Mouse (Mus musculus) retina, embryonic 14.5 days (tissue): Measurements from ENCODE around the gene Rassf9.

Source experiments
- DNase-seq: peaks from one replicate; pipeline ENCODE4 v3.0.0-alpha.2; 2015; ENCODE audit warnings: low spot score

Rassf9 gene

DNA sequence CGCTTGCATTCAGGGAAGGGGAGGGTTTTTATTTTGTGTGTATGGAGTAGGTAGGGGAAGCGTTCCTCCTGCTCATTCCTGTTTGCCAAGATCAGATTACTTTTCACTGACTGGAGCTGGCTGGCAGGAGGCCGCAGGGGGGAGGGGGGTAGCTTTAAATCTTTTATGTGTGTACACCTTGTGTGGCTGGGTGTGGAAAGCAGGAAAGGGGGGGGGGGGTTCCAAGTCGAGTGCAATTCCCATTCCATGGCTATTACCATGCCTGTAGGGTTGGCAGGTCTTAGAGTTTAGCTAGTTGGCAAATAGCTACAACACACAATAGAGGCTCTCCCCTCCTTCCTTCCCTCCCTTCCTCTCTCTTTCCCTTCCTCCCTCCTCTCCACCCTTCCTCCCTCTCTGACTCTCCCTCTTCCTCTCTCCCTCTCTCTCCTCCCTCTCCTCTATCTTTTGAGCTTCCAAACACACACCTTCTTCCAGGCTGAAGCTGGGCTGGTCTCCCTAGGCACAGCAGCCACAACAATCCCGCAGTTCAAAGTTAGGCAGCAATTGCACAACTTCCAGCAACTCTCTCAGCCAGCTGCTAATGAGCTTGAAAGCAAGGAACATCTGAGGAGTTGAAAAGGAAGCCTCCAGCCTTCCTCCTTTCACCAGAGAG, at the start of gene Rassf9:
Gene Rassf9 (plus strand): TSS at position 416 of the 655 bp plus-strand sequence.
- no peak for DNase-seq

DNA sequence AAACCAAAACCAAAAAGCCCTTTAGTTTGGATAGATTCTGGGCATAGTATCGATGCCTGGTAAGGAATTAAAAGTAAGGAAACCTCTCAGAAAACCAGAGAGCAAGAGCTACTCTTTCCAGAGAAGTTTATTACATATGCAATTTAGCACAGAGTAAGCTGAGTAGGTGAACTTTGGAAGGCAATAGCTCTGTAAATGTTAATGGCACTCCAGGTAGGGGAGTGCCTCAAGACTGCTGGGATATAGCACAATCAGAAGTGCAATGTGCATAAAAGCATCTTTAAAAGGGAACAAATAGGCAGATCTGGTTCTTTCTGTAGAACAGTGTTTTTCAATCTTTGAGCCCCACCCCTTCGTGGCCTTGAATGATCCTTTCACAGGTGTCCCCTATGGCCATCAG, 42.6 kb upstream of the Rassf9 start:
- DNase-seq = no peak

GRCm38 (mm10) chr10:102490386-102490785, 21.6 kb upstream of the Rassf9 start, which contains the start of gene Nts:
Nts (minus strand) TSS chr10:102490486.
- DNase-seq = no peak

- DNase-seq = peak; percentile 78
These were observed 20.2 kb upstream of the Rassf9 start for GRCm38 (mm10) chr10:102491792-102492191.

- DNase-seq = peak; percentile 64
These were observed 13.3 kb upstream of the Rassf9 start for GRCm38 (mm10) chr10:102498754-102499153.

- DNase-seq = no peak
These were observed 4.6 kb upstream of the Rassf9 start for GRCm38 (mm10) chr10:102507386-102507785.

DNA sequence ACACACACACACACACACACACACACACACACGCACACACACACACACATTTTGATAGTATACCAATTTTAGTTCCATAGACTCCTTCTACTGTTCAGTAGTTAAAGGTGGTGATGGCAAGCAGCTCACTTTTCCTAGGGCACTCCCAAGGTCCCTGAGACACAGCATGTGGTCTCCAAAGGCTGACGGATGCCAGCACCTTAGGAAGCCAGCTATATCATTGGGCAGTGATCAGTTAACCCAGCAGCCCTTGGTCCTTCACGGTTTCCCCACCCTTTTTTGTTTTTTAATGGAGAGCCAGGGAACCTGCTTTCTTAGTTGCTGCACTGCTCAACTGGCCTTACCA, 588 bp upstream of the Rassf9 start:
- DNase-seq = no peak

- no peak for DNase-seq
These were observed 2.1 kb downstream of the Rassf9 start for GRCm38 (mm10) chr10:102514159-102514558.

GRCm38 (mm10) chr10:102527901-102528300, 15.9 kb downstream of the Rassf9 start:
- DNase-seq = no peak

DNA sequence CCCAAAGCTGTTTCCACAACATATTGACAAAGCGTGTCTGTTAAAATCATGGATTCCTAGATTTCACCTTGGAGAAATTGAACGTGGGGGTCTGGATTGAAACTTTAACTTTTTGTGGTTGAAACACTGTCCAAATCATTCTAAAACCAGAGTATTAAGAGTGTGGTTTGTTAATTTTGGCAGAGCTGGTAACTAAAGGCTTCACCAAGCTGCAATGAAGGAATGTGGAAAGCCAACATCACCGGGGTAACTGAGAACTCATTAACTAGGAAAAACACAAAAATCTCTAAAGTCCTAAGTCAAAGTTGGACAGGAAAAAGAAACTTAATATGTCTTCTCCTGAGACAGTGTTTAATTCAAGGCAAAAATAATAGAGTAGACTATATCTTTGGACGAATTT, 41.9 kb downstream of the Rassf9 start:
- DNase-seq = no peak

GRCm38 (mm10) chr10:102562488-102562887, 50.5 kb downstream of the Rassf9 start:
- no peak for DNase-seq

DNA sequence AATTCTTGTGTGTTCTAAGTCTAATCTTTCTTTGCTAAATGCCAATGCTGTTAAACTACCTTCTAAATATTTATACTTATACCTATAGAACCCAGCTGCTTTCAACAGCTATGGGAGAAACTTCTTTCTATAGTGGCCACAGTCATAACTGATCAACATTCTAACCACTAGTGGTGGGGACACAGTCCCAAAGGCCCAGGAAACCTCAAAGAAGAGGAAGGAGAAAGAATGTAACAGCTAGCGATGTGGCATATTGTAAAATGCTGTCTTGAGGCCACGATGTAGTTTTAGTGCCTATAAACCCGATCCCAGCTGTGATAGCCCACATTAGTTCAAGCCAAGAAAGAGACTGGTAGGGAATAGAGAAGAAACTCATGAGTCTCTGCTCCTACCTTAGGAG, 65.9 kb downstream of the Rassf9 start:
- no peak for DNase-seq

DNA sequence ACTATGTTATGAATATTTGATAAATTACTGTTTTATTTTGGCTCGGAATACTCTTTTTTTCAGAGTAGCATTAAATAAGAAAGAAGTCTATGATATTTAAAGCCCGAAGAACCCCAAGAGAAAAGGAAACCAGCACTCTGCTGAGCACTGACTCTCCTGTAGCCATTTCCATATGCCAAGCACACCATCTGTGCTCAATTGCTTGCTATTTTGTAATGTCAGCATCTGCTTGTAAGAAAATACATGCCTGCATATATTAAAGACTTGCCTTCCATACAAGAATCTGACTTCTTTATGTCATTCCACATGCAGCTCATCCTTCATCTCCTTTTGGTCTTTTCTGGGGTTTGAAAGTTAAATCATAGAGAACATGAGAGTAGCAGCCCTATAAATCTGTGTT, 82.3 kb downstream of the Rassf9 start:
- no peak for DNase-seq
